Mouse (Mus musculus) MEL (cell line): ENCODE results near the gene Strip1.

Experiments
- CHD1 ChIP-seq: IDR thresholded peaks from 2 replicates; pipeline ENCODE4 v1.6.1; 2012; ENCODE audit warnings: low read depth, mild to moderate bottlenecking, inconsistent platforms, low read length, improper control_type of control experiment
- CTCF ChIP-seq, 3 experiments: IDR thresholded peaks in 2 of 3; conservative IDR thresholded peaks in 1 of 3; 2 replicates each; pipeline ENCODE4 v1.5.1; 2011 to 2012; ENCODE audit warnings: low read length in 3 of 3, low read depth in 2 of 3, mild to moderate bottlenecking in 2 of 3, improper control_type of control experiment in 1 of 3, inconsistent platforms in 1 of 3, mixed read lengths in 1 of 3, moderate library complexity in 1 of 3; ENCODE audit not compliant: control insufficient read depth in 1 of 3, insufficient read depth in 1 of 3, poor library complexity in 1 of 3, severe bottlenecking in 1 of 3
- POLR2A ChIP-seq, 2 experiments: IDR thresholded peaks; 2 replicates each; pipeline ENCODE4 v1.6.1; 2011 to 2012; ENCODE audit warnings: low read length in 2 of 2, mild to moderate bottlenecking in 2 of 2, control low read depth in 1 of 2, improper control_type of control experiment in 1 of 2, low read depth in 1 of 2, moderate library complexity in 1 of 2; ENCODE audit not compliant: control insufficient read depth in 1 of 2, insufficient read depth in 1 of 2, poor library complexity in 1 of 2
- SMC3 ChIP-seq: IDR thresholded peaks from 2 replicates; pipeline ENCODE4 v1.6.1; 2011; ENCODE audit warnings: low read depth, low read length, improper control_type of control experiment
- ZMIZ1 ChIP-seq: IDR thresholded peaks from 2 replicates; pipeline ENCODE4 v1.6.1; 2012; ENCODE audit warnings: low read depth, mild to moderate bottlenecking, inconsistent platforms, low read length, improper control_type of control experiment, moderate library complexity

GRCm38 (mm10) chr3:107656888-107657287 is 25.4 kb upstream of the Strip1 start:
- TF ChIP-seq SMC3 (no peak), CTCF (IDR thresholded peaks at IDR 0.05 in 2 of 3, conservative IDR thresholded peaks at IDR 0.05 in 1 of 3; ENCODE audit: control insufficient read depth in 1 of 3, insufficient read depth in 1 of 3, low read depth in 2 of 3, low read length in 3 of 3, poor library complexity in 1 of 3, severe bottlenecking in 1 of 3) (no peak), CHD1 (no peak), ZMIZ1 (peak; percentile 67; the same call in 1 of the 2 replicates), POLR2A (IDR thresholded peaks at IDR 0.05; ENCODE audit: control insufficient read depth in 1 of 2, insufficient read depth in 1 of 2, low read depth in 1 of 2, low read length in 2 of 2, poor library complexity in 1 of 2) (no peak)
